Mouse (Mus musculus) embryonic facial prominence, embryonic 10.5 days (tissue): ENCODE results near the gene Copa. TPM values are rescaled to one million over a fixed set of nuclear protein-coding genes. Genes with fewer than 3 reads are reported as not detected.

Experiments
- DNase-seq: peaks from one replicate; pipeline ENCODE4 v3.0.0-alpha.2; 2017; ENCODE audit warnings: low spot score
- H3K27ac ChIP-seq: fragments of 300-500 bp; sonication (generic); replicated peaks from 2 replicates; pipeline ENCODE4 v1.5.1; 2016; ENCODE audit warnings: mild to moderate bottlenecking
- H3K27me3 ChIP-seq: fragments of 300-500 bp; sonication (generic); replicated peaks from 2 replicates; pipeline ENCODE4 v1.6.1; 2016; ENCODE audit warnings: low read depth, mild to moderate bottlenecking; ENCODE audit not compliant: poor library complexity, severe bottlenecking
- H3K36me3 ChIP-seq: fragments of 300-500 bp; sonication (generic); replicated peaks from 2 replicates; pipeline ENCODE4 v1.6.1; 2016; ENCODE audit warnings: mild to moderate bottlenecking, moderate library complexity
- H3K4me1 ChIP-seq: fragments of 300-500 bp; sonication (generic); 2 replicates; pipeline ENCODE4 v1.6.1; 2016
- H3K4me3 ChIP-seq: fragments of 300-500 bp; sonication (generic); 2 replicates; pipeline ENCODE4 v1.5.1; 2016; ENCODE audit warnings: mild to moderate bottlenecking, moderate library complexity
- H3K9me3 ChIP-seq: fragments of 300-500 bp; sonication (generic); 2 replicates; pipeline ENCODE4 v1.6.1; 2016; ENCODE audit warnings: mild to moderate bottlenecking
- WGBS: fragments of 180-500 bp; shearing (Covaris S2); methylation state at CpG from one replicate; pipeline ENCODE4 v1.1.7; 2016; 5-methylcytosine and 5-hydroxymethylcytosine counted together
- polyA plus RNA-seq: library from polyadenylated mRNA; unstranded; fragments of >200 nt; fragmentation: Nextera tagmentation; extraction: Ambion mirVana; gene quantifications from 2 replicates; pipeline ENCODE4 v1.2.1, GENCODE M21; 2016

Copa gene
- polyA plus RNA-seq, 1 experiment from 2014 or later, result 189 TPM

DNA sequence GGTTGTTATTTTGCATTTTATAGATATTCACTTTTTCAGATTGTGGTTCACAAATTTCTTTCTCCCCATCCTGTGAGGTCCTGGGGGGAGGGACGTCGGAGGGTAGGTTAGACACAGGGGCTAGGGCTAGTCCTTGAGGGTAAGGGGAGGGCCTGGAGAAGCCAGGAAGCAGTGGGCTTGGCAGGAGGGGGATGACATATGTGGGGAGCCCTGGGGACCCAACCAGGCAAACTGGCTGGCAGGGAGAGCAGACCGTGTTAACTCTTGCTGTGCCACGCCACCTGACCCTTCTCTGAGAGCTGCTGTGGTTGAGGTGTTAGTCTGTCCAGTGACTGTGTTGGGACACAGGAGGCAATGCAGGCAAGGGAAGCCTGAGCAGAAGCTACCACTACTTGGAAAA, 21.7 kb upstream of the Copa start:
- Histone ChIP-seq H3K4me3 (no peak overlapping the region), H3K36me3 (peaks cover 19% of the 10 kb centered on the region), H3K4me1 (peaks cover 41% of the 10 kb centered on the region), H3K27me3 (peaks cover 23% of the 10 kb centered on the region), H3K27ac (peak overlapping the region; percentile 65), H3K9me3 (no peaks in the 10 kb centered on the region)
- no peak for DNase-seq
- WGBS, result 47% methylated on average over 4 of the region's 4 CpGs

- no peak for DNase-seq
- Histone ChIP-seq H3K4me1 (peaks cover 41% of the 10 kb centered on the region), H3K27ac (peak overlapping the region; percentile 65), H3K36me3 (peaks cover 25% of the 10 kb centered on the region), H3K9me3 (no peaks in the 10 kb centered on the region), H3K27me3 (peaks cover 18% of the 10 kb centered on the region), H3K4me3 (no peak overlapping the region)
- WGBS, result 40% methylated on average over 8 of the region's 8 CpGs
These were observed 21.1 kb upstream of the Copa start for GRCm38 (mm10) chr1:172061217-172061616.

DNA sequence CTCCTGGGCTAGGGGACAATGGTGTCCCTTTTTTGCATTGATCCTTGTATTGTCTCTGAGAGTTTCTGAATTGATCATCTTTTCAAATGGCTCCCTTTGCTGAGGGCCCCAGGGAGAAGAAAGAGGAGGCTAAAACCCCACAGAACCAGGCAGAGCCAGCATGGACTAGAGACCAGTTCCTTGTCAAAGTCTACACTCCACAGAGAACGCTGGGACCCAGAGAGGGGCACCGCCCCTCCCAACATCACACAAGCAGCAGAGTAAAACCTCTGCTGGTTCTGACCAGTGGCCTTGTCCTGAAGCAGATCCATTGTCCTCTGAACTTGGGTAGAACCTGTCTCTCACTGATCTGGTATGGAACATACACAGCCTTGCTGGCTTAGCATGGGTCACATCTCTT, 20.2 kb upstream of the Copa start:
- Histone ChIP-seq H3K4me1 (peaks cover 41% of the 10 kb centered on the region), H3K9me3 (no peaks in the 10 kb centered on the region), H3K27ac (no peak overlapping the region), H3K36me3 (peaks cover 34% of the 10 kb centered on the region), H3K4me3 (no peak overlapping the region), H3K27me3 (peaks cover 9% of the 10 kb centered on the region)
- DNase-seq, result no peak
- 79% methylated on average over 2 of the region's 2 CpGs for WGBS

- Histone ChIP-seq H3K4me1 (peaks cover 28% of the 10 kb centered on the region), H3K4me3 (no peak overlapping the region), H3K36me3 (peaks cover 47% of the 10 kb centered on the region), H3K9me3 (no peaks in the 10 kb centered on the region), H3K27me3 (peaks cover 3% of the 10 kb centered on the region), H3K27ac (no peak overlapping the region)
- DNase-seq, result no peak
- WGBS, result 56% methylated on average over 4 of the region's 4 CpGs
These were observed 18.9 kb upstream of the Copa start for GRCm38 (mm10) chr1:172063291-172064023.

DNA sequence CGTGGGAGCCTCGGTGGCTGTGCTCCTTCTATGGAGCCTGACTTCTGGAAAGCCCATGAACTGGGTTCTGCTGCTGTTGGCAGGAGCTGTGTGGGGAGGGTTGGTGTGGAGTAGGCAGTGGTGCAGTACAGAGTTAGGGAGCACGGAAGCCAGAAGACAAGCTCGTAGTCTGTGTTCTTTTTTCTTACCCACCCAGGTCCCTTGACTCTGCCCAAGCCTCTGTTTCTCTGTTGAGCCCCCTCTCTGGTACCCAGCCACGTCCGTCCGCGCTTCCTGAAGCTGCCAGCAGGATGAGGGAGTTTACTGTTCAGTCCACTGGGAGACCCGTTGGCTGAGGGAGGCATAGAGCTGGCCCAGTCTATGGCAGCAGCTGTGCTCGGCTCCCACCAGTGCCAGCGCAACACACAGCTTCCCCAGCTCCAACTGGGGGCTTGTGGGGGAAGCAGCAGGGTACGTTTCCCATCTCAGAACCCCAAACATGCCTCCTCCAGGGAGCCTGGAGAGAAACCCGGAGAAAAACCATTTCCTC, 17.7 kb upstream of the Copa start:
- 71% methylated on average over 13 of the region's 13 CpGs for WGBS
- H3K27ac ChIP-seq, result no peak overlapping the region; the same call in 1 of the 2 replicates
- no peak for DNase-seq
- no peaks in the 10 kb centered on the region for H3K9me3 ChIP-seq
- H3K36me3 ChIP-seq, result peaks cover 60% of the 10 kb centered on the region
- peaks cover 18% of the 10 kb centered on the region for H3K4me1 ChIP-seq
- no peak overlapping the region for H3K4me3 ChIP-seq
- no peaks in the 10 kb centered on the region for H3K27me3 ChIP-seq

DNA sequence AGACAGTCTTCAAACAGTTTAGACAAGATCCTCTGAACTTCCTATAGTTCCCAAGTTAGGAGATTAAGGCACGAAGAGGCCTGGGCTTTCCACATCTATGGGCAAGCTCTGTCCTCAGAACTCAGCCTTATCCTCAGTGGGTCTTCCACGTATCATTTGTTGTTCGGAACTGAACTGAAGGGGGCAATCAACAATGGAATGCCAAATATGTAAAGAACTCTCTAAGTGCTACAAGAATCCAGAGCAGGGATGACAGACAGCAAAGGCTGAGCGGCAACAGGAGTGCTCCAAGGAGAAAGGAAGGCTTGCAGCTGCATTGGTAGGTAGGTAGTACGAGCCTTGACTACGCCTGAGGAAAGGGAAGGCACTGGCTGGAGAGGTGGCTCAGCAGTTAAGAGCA, 12.1 kb upstream of the Copa start:
- Histone ChIP-seq H3K27me3 (no peaks in the 10 kb centered on the region), H3K36me3 (peaks cover 100% of the 10 kb centered on the region), H3K4me3 (no peak overlapping the region), H3K9me3 (no peaks in the 10 kb centered on the region), H3K4me1 (no peaks in the 10 kb centered on the region), H3K27ac (no peak overlapping the region)
- WGBS, result 66% methylated on average over 6 of the region's 6 CpGs
- no peak for DNase-seq

GRCm38 (mm10) chr1:172071556-172071955, 10.8 kb upstream of the Copa start:
- WGBS, result 70% methylated on average over 4 of the region's 4 CpGs
- Histone ChIP-seq H3K27me3 (no peaks in the 10 kb centered on the region), H3K9me3 (no peaks in the 10 kb centered on the region), H3K36me3 (peaks cover 100% of the 10 kb centered on the region), H3K27ac (no peak overlapping the region), H3K4me1 (no peaks in the 10 kb centered on the region), H3K4me3 (no peak overlapping the region)
- no peak for DNase-seq

GRCm38 (mm10) chr1:172072604-172073003, 9.7 kb upstream of the Copa start:
- H3K36me3 ChIP-seq, result peaks cover 100% of the 10 kb centered on the region
- WGBS, result 94% methylated on average over 7 of the region's 7 CpGs

GRCm38 (mm10) chr1:172077981-172078380, 4.3 kb upstream of the Copa start:
- Histone ChIP-seq H3K4me1 (peaks cover 6% of the 10 kb centered on the region), H3K36me3 (peaks cover 80% of the 10 kb centered on the region), H3K27ac (no peak overlapping the region), H3K4me3 (no peak overlapping the region), H3K27me3 (no peaks in the 10 kb centered on the region), H3K9me3 (no peaks in the 10 kb centered on the region)
- WGBS, result 73% methylated on average over 5 of the region's 5 CpGs
- DNase-seq, result no peak

More at GRCm38 (mm10) chr1:172072604-172073003, 9.7 kb upstream of the Copa start:
- Histone ChIP-seq H3K4me3 (no peak overlapping the region), H3K27ac (no peak overlapping the region), H3K9me3 (no peaks in the 10 kb centered on the region), H3K27me3 (no peaks in the 10 kb centered on the region), H3K4me1 (no peaks in the 10 kb centered on the region)
- no peak for DNase-seq

DNA sequence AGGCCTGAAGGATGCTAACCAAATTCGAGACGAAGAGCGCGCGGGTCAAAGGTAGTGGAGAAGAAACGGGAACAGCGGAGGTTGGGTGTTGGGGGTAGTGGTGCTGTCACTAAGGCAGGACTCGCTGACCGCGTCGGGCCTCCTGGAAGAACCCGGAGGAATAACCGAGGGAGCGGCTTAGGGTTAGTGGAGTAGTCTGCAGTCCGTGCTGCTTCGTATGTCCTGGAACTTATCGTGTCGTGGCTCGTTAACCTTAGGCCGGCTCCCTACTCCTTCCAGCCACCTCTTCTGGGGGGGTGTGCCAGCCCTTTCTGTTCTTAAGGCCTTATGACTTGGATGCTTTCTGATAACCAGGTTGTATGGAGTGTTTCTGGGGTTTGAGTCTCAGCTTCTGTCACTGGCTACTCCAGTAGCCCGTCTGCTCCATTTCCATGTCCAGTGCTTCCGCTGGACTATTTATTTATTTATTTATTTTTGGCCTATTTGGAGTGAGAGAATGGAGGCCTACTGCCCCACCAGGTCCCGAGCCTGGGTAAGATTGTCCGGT, 643 bp downstream of the Copa start:
- WGBS, result 3% methylated on average over 24 of the region's 24 CpGs
- peaks cover 38% of the 10 kb centered on the region for H3K36me3 ChIP-seq
- H3K27me3 ChIP-seq, result no peaks in the 10 kb centered on the region
- H3K4me1 ChIP-seq, result peaks cover 24% of the 10 kb centered on the region
- H3K27ac ChIP-seq, result peak overlapping the region; percentile 88
- no peaks in the 10 kb centered on the region for H3K9me3 ChIP-seq
- no peak for DNase-seq
- peak overlapping the region; percentile 81 for H3K4me3 ChIP-seq

GRCm38 (mm10) chr1:172093522-172093921, 11.2 kb downstream of the Copa start:
- Histone ChIP-seq H3K4me1 (no peaks in the 10 kb centered on the region), H3K36me3 (peaks cover 98% of the 10 kb centered on the region), H3K4me3 (no peak overlapping the region), H3K27me3 (no peaks in the 10 kb centered on the region), H3K27ac (no peak overlapping the region), H3K9me3 (no peaks in the 10 kb centered on the region)
- no peak for DNase-seq
- 84% methylated on average over 3 of the region's 3 CpGs for WGBS

GRCm38 (mm10) chr1:172094295-172094694, 12.0 kb downstream of the Copa start:
- Histone ChIP-seq H3K4me3 (no peak overlapping the region), H3K27ac (no peak overlapping the region), H3K36me3 (peaks cover 98% of the 10 kb centered on the region), H3K27me3 (no peaks in the 10 kb centered on the region), H3K4me1 (no peaks in the 10 kb centered on the region), H3K9me3 (no peaks in the 10 kb centered on the region)
- DNase-seq, result no peak

GRCm38 (mm10) chr1:172095202-172095601, 12.9 kb downstream of the Copa start:
- 77% methylated on average over 6 of the region's 6 CpGs for WGBS
- DNase-seq, result no peak
- H3K4me1 ChIP-seq, result no peaks in the 10 kb centered on the region
- peaks cover 97% of the 10 kb centered on the region for H3K36me3 ChIP-seq
- no peak overlapping the region for H3K27ac ChIP-seq
- H3K4me3 ChIP-seq, result no peak overlapping the region
- H3K27me3 ChIP-seq, result no peaks in the 10 kb centered on the region
- no peaks in the 10 kb centered on the region for H3K9me3 ChIP-seq
